Mouse (Mus musculus) erythroblast, embryonic 14.5 days (primary cell): ENCODE measurements around the gene Dst.

Experiments
- GATA1 ChIP-seq: IDR thresholded peaks from 2 replicates; pipeline ENCODE4 v1.6.1; 2012; ENCODE audit warnings: low read length, inconsistent platforms, mixed read lengths
- TAL1 ChIP-seq: IDR thresholded peaks from 3 replicates; pipeline ENCODE4 v1.6.1; 2012; ENCODE audit warnings: low read length, inconsistent platforms, mixed read lengths

DNA sequence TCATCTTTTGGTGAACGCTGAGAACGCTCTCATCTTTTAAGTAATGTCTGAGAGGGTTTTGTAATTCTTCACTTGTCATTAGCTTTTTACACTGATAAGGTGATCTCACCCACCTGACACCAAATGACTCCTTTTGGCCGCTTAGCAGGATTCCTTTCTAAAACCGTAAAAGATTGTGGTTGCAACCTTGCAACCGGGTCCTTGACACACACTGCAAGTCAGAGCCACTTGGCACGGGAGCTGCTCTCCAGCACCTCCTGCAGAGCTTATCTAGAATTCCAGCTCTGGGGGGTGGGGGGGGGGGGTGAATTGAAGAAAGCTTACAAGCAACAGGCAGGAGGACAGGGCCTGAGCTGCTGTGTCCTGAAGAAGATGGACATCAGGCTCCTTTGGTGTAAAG is 420.6 kb downstream of the Dst start:
- TF ChIP-seq TAL1 (no peak), GATA1 (no peak)
